Mouse (Mus musculus) CD8-positive naive resting alpha-beta T cell, adult 2 months (primary cell): ENCODE results near the gene Sec22b.

ENCODE experiments used
- DNase-seq, 2 experiments: peaks; one replicate each; pipeline ENCODE4 v3.0.0; 2022; ENCODE audit warnings: low read depth in 2 of 2, low spot score in 2 of 2

The Sec22b gene

GRCm38 (mm10) chr3:97972707-97973106 lies 71.7 kb downstream of the Sec22b start:
- DNase-seq = no peak
